Mouse (Mus musculus) heart, adult 11 months (tissue): Measurements from ENCODE around the gene Arl15.

ENCODE experiments used
- DNase-seq: peaks from one replicate; pipeline ENCODE4 v3.0.0; 2022

Arl15 gene

GRCm38 (mm10) chr13:113875724-113876123 lies 81.4 kb downstream of the Arl15 start:
- no peak for DNase-seq

DNA sequence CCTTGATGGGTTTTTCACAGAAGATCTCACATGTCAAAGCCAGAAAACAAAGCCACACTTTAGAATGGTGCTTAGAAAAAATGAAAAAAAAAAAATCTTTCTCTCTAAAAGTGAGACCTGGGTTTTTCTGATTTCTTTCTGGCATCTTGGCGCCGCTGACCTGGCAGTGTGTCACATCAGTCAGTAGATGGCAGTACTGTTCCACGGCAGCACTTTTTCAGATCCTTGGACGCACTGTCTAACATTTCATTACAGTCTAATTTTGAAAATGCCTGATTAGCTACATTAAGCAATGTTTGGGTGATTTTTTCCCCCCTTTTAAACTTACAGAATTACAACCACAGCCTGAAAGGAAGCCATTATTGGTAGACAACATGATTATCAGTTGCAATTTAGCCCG lies 83.1 kb downstream of the Arl15 start:
- DNase-seq: no peak

GRCm38 (mm10) chr13:113878571-113878970 lies 84.3 kb downstream of the Arl15 start:
- no peak for DNase-seq

DNA sequence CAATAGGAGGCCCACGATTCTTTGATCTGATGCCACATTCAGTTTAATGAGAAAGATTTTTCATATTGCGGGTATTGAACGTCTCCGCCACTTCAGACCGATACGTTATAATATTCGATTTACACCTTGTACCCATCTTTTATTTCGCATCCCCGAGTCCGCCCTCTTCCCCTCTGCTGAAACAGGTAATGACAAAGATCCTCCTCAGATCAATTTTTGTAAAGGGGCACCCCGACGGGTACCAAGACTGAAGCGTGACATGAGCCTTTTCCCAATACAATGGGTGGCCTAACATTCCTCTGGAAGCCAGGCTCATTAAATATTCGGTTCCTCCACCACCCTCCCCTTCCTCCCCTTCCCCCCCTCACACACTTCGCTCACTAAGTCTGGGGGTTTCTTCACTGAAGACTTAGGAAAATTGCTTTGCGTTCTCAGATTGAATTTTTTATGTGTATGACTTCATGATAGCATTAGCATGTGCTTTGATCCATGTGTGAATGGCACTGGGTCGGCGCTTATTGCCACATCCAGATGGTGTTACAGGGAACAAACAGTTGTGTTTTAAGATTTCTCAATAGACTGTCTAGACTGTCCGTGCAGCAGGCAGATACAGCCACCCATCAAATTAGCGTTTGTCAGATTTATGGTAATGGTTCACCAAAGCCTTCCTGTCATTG lies 85.5 kb downstream of the Arl15 start:
- DNase-seq: no peak

- DNase-seq: no peak
These were observed 86.4 kb downstream of the Arl15 start for GRCm38 (mm10) chr13:113880564-113881171.

DNA sequence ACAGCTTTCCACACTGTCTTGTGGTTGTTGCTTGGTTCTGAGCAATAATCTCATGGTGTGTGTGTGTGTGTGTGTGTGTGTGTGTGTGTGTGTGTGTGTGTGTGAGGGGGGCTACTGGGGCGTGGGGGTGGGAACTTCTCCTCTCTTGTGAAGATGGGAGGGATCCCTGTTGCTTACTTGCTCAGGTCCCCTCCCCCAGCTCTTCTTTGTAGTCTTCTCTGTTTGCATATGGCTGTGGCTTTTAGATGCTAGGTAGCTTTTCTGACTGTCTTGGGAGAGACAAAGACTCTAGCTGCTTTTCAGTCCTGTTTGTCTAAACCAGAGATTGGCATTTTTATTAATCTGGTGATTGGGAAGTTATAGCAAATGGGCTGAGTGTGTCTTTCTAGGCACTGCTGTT lies 88.7 kb downstream of the Arl15 start:
- DNase-seq: peak; percentile 13

GRCm38 (mm10) chr13:113887090-113887489 lies 92.8 kb downstream of the Arl15 start:
- no peak for DNase-seq

GRCm38 (mm10) chr13:113888126-113888525 lies 93.8 kb downstream of the Arl15 start:
- DNase-seq: peak; percentile 57

DNA sequence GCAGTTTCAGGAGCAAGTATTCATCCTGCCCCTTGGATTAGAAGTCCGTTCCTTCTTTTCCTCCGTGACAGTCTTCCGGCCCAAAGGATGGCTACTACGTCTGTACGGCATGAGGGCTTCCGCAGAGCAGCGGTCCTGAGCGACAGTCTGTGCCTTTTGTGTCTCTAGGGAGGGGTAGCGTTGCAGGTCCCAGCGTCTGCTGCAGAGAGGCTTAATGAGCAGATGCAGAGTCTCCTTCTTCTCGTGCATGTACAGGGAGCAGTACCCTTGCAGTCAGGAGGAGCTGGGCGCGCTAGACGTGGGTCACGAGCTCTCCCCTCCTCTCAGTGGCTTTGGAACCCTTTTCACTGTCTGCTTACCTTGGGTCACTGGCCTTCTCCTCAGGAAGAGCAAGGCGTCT lies 94.4 kb downstream of the Arl15 start:
- DNase-seq: peak; percentile 89

GRCm38 (mm10) chr13:113889140-113890055 lies 95.1 kb downstream of the Arl15 start:
- peak; percentile 74 for DNase-seq

DNA sequence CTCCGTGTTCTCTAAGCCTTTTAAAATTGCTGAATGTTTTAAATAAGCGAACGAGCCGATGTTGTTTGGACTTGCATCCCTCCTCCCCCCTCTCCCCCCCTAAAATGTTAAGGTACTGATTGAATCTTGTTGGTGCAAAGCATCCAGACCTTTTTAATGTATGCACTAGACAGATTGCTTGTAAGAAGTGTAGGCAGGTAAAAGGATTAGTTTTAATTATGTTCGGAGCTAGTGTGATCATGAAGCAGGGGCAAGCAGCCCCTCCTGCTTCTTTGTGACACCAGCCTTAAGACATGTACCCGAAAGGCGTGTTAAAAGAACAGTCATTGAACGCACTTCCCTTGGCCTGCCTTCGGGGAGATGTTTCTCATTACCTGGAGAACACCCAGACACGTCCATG lies 102.4 kb downstream of the Arl15 start:
- no peak for DNase-seq

- no peak for DNase-seq
These were observed 103.2 kb downstream of the Arl15 start for GRCm38 (mm10) chr13:113897498-113897897.

DNA sequence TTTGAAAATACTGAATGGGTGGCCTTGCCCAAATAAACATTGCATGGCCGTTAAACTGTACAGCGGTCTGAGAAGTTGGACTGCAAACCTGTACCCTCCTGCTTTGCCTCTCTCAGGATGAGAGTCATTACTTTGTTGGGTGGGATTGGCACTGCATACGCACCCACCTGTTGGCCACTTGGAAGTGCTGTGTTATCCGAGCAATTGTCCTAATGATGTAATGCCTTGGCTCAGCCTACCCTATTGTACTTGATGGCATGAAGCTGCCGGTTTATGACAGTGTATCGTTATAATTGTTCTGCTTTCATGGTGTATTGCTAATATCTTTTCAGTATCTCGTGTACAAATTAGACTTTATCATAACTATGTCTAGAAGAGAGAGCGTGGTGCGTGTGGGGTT lies 103.6 kb downstream of the Arl15 start:
- DNase-seq: peak; percentile 90

GRCm38 (mm10) chr13:113901001-113901545 lies 106.8 kb downstream of the Arl15 start:
- no peak for DNase-seq

- no peak for DNase-seq
These were observed 109.0 kb downstream of the Arl15 start for GRCm38 (mm10) chr13:113903255-113903654.

DNA sequence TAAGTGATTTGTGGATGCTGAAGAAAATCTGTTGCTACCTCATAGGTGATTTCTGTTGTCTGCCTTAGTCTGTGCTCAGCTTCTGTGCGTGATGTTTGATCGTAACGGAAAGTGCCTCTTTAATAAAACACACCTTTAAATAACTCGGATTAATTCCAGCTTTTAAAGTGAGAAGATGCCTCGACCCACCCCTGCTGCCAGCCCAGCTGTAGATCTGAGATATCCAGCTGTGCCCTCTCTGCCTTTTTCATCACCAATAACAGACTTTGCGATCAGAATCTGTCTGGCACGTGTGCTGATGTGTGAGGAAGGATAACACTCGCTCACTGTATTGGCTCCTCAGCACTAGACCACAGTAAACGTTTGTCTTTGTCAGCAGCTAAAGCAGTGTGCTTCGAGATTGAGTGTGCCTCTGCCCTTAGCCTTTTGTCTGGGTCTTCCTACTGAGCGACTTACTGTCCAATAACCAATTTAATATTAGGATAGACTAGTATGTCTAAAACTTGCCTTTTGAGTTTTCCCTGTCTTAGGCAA lies 117.7 kb downstream of the Arl15 start:
- peak; percentile 55 for DNase-seq

- DNase-seq: peak; percentile 74
These were observed 120.3 kb downstream of the Arl15 start for GRCm38 (mm10) chr13:113914551-113914971.

DNA sequence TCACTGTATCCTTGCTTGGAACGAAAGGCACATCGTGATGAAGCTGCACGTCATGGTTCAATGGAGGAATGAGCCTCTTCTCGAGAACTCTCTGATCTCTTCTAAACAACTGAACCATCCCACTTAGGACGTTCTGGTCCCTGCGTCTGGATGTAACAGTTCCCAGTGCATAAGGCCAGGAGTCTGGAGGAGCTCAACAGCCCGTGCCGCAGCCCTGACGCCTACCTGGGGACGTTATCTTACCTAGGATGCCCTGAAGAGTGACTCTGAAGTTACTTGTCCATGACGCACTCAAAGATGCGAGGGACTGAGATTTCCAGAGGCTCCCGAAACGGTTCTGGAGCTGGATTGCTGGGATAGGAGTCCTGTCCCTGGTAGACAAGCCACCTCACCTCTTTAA lies 121.4 kb downstream of the Arl15 start:
- DNase-seq: peak; percentile 65

DNA sequence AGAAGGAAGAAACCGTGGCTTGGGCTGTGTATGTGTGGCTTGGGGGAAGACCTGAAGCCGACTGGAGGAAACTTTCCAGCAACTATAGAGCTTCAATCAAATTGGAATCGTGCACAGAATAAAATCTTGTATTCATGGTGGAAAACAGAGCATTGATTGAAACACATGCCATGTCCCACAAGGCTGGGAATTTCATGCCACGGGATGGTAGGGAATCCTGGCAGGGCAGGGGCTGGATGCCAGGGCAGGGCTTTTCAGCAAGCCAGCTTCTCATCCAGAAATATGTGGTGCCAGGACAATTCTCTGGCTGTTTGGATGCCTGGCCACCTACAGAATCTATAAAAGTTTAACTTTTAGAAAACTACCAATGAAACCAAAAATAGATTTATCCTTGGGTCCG lies 122.5 kb downstream of the Arl15 start:
- DNase-seq: peak; percentile 64

- DNase-seq: no peak
These were observed 123.1 kb downstream of the Arl15 start for GRCm38 (mm10) chr13:113917376-113917775.

DNA sequence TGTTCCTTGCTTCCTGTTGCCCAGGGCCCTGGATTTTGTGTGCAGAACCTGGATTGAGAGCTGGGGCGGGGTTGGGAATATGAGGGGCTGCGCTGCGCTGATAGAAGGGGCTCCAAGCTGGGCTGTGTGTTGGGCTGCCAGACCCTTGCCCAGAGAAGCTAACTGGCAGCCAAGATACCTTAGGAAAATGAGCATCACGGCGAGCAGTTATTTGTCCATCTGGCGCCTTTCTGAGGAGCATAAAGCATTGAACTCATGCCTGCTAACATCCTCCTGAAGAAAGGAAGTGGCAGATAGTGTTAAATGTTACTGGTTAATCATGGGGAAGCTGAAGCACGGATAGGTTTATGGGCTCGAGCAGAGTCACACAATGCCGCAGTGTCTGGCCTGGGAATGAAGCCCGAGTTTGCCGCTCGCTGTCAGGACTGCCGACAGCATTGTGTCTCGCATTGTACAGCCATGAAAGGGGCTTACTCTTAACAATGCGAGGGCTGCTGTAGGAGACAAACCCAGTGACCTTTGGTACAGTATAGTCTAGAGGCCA lies 123.6 kb downstream of the Arl15 start:
- DNase-seq: no peak

DNA sequence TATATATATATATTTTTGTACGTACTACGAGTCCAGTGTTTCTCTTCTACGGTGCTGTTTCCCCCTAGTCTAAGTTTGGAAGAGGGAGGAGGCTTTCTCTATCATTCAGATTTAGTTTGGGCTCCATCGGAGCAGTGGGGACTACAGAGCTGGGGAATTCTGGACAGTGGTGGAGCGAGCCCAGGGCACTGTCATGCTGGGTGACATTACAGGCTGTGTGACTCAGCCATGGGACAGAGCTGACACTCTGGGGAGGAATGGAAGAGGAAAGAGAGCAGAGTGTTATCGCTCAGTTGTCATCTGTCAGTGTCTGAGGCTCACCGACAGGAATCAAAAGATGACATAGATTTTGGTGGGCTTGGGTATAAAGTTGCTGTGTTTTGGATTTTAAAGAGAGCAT lies 124.4 kb downstream of the Arl15 start:
- no peak for DNase-seq

GRCm38 (mm10) chr13:113935697-113936096 lies 141.4 kb downstream of the Arl15 start:
- no peak for DNase-seq
